Mouse (Mus musculus) liver, embryonic 16.5 days (tissue): ENCODE data around the gene Fcrl6. TPM values are rescaled to one million over a fixed set of nuclear protein-coding genes. Genes with fewer than 3 reads are reported as not detected.
A peak's percentile ranks its signal among the peaks of the same experiment; 100 is the strongest.

Experiments used
- ATAC-seq: fragments of 200-750 bp; cut with Nextera tagmentation; 2 replicates; pipeline ENCODE4 v1.8.0; 2017; ENCODE audit warnings: low read depth, mild to moderate bottlenecking, moderate number of reproducible peaks, moderate library complexity
- H3K27ac ChIP-seq: fragments of 300-500 bp; sonication (generic); 2 replicates; pipeline ENCODE4 v1.5.1; 2014; ENCODE audit warnings: mild to moderate bottlenecking, low read length
- H3K27me3 ChIP-seq: fragments of 300-500 bp; sonication (generic); 2 replicates; pipeline ENCODE4 v1.6.1; 2014; ENCODE audit warnings: low read depth, low read length, mixed read lengths; ENCODE audit not compliant: control insufficient read depth, insufficient read depth
- H3K36me3 ChIP-seq: fragments of 300-500 bp; sonication (generic); 2 replicates; pipeline ENCODE4 v1.6.1; 2014; ENCODE audit warnings: mild to moderate bottlenecking; ENCODE audit not compliant: control insufficient read depth, insufficient read depth
- H3K4me1 ChIP-seq: fragments of 300-500 bp; sonication (generic); 2 replicates; pipeline ENCODE4 v1.6.1; 2014; ENCODE audit warnings: low read depth, low read length, mixed read lengths; ENCODE audit not compliant: control insufficient read depth
- H3K4me2 ChIP-seq: fragments of 300-500 bp; sonication (generic); 2 replicates; pipeline ENCODE4 v1.6.1; 2014; ENCODE audit warnings: low read depth, low read length, mixed read lengths
- H3K4me3 ChIP-seq: fragments of 300-500 bp; sonication (generic); 2 replicates; pipeline ENCODE4 v1.5.1; 2014; ENCODE audit warnings: low read depth, mild to moderate bottlenecking, low read length
- H3K9ac ChIP-seq: fragments of 300-500 bp; sonication (generic); 2 replicates; pipeline ENCODE4 v1.6.1; 2014; ENCODE audit warnings: low read depth, low read length
- H3K9me3 ChIP-seq: fragments of 300-500 bp; sonication (generic); replicated peaks from 2 replicates; pipeline ENCODE4 v1.6.1; 2016; ENCODE audit warnings: low read length; ENCODE audit not compliant: control insufficient read depth
- WGBS: fragments of 180-500 bp; shearing (Covaris S2); extraction: QIAGEN DNeasy Blood & Tissue Kit; methylation state at CpG from one replicate; pipeline ENCODE4 v1.1.7; 2014; ENCODE audit not compliant: insufficient replicate concordance; 5-methylcytosine and 5-hydroxymethylcytosine counted together
- polyA plus RNA-seq: library from polyadenylated mRNA; unstranded; fragments of >200 nt; fragmentation: Nextera tagmentation; extraction: Ambion mirVana; gene quantifications from 2 replicates; pipeline ENCODE4 v1.2.1, GENCODE M21; 2015

Fcrl6 gene
- 0.17 TPM in 1 of 2 replicates, not detected in the other for polyA plus RNA-seq

DNA sequence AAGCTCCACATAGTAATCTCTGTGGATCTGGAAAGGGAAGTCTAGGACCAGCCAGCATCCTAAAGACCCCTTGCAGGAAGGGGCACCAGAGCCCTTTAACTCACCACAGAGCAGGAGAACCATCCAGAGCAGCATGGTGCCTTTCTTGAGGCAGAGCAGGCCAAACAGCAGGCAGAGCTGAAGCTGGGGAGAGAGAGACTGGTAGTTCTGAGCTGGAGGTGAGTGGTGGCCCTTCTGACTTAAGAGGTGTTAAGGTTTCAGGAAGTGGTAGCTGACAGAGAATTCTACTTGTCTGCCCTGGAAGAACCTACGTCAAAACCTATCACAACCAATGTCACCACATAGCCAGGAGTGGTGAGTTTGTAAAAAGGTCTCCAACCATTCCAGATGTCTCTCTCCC is at the start of gene Fcrl6:
Gene Fcrl6 (minus strand): TSS at position 226 of the 400 bp plus-strand sequence.
- Histone ChIP-seq H3K27ac (no peak within 1 kb of the TSS), H3K27me3 (no peaks in the 10 kb centered on the region), H3K9me3 (no peaks in the 10 kb centered on the region), H3K9ac (no peak within 1 kb of the TSS), H3K4me3 (no peak within 1 kb of the TSS), H3K4me1 (no peaks in the 10 kb centered on the region), H3K36me3 (no peaks in the 10 kb centered on the region), H3K4me2 (no peak within 1 kb of the TSS)
- WGBS = 31% methylated on average over 1 of the region's 1 CpGs
- ATAC-seq = no peak

- Histone ChIP-seq H3K9me3 (no peaks in the 10 kb centered on the region), H3K36me3 (no peaks in the 10 kb centered on the region), H3K9ac (no peak overlapping the region), H3K4me2 (peak overlapping the region; percentile 18; the same call in 1 of the 2 replicates), H3K4me3 (no peak overlapping the region), H3K27me3 (no peaks in the 10 kb centered on the region), H3K4me1 (no peaks in the 10 kb centered on the region), H3K27ac (peak overlapping the region; percentile 18; the same call in 1 of the 2 replicates)
- ATAC-seq = peak; percentile 52
- 55% methylated on average over 10 of the region's 10 CpGs for WGBS
These were observed 49.1 kb upstream of the Fcrl6 start for GRCm38 (mm10) chr1:172651288-172651987.

DNA sequence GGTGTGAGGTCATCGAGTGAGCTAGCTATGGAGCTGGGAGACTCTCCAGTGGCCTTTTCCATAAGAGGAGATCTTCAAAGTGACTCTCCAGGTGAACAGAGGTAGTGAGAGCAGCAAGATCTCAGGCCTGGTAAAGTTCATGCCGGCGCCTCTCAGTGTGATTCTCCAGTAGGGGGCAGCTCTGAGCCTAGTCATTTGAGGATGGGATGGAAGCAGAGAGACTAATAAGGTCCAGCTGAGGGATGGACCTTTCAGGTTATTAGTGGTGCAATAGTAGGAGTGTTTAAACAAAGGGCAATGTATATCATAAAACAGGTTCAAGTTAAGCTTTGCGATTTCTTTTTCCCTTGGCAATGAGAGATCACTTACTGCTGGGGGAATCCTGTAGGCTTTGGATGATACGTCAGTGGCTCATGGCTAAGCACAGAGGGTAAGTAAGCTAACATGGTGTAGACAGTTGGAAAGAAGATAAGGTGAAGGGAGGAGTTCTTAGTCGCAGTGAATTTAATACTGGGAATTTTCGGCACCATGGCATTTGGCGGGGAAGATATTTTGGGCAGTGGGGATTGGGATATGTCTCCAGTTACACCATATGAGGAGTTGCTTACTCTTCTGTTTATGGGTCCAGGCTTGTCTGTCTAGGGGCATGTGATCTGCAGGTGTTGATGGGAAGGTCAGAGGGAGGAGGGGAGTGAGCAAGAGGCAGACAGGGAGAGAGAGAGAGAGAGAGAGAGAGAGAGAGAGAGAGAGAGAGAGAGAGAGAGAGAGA is 48.4 kb upstream of the Fcrl6 start:
- ATAC-seq = 0 out of 2 replicates have a peak, but pooled peaks have one; percentile 22
- no peak overlapping the region for H3K9ac ChIP-seq
- H3K4me1 ChIP-seq = no peaks in the 10 kb centered on the region
- no peak overlapping the region for H3K4me3 ChIP-seq
- no peak overlapping the region for H3K4me2 ChIP-seq
- H3K9me3 ChIP-seq = no peaks in the 10 kb centered on the region
- H3K36me3 ChIP-seq = no peaks in the 10 kb centered on the region
- no peak overlapping the region for H3K27ac ChIP-seq
- H3K27me3 ChIP-seq = no peaks in the 10 kb centered on the region
- 54% methylated on average over 8 of the region's 8 CpGs for WGBS

DNA sequence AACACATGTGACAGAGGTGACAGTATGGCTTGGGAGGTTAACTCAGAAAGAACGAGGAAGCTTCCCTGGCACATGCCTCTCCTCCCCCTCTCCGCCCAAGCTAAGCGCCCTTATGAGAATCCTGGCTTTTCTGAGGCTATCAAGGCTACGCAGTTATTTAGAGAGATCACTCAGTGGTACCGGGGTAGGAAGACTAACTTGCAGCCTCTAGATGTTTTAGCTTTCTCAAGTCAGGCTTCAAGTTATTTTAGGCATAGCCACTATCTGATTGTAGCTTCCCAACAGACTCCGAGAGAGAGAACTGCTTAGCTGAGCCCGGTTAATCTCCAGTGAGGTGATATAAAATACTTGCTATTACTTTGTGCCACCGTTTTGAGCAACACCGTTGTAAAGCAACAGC is 47.0 kb upstream of the Fcrl6 start:
- Histone ChIP-seq H3K4me2 (no peak overlapping the region), H3K27ac (no peak overlapping the region), H3K4me3 (no peak overlapping the region), H3K36me3 (no peaks in the 10 kb centered on the region), H3K9ac (no peak overlapping the region), H3K4me1 (no peaks in the 10 kb centered on the region), H3K9me3 (no peaks in the 10 kb centered on the region), H3K27me3 (no peaks in the 10 kb centered on the region)
- ATAC-seq = no peak
- 53% methylated on average over 9 of the region's 9 CpGs for WGBS

- H3K27me3 ChIP-seq = no peaks in the 10 kb centered on the region
- H3K4me3 ChIP-seq = no peak overlapping the region
- H3K4me2 ChIP-seq = no peak overlapping the region
- H3K4me1 ChIP-seq = no peaks in the 10 kb centered on the region
- H3K27ac ChIP-seq = no peak overlapping the region
- no peak overlapping the region for H3K9ac ChIP-seq
- no peaks in the 10 kb centered on the region for H3K36me3 ChIP-seq
- ATAC-seq = no peak
- WGBS = 44% methylated on average over 4 of the region's 4 CpGs
- H3K9me3 ChIP-seq = no peaks in the 10 kb centered on the region
These were observed 44.9 kb upstream of the Fcrl6 start for GRCm38 (mm10) chr1:172647236-172647635.

GRCm38 (mm10) chr1:172638781-172639180 is 36.4 kb upstream of the Fcrl6 start:
- Histone ChIP-seq H3K4me3 (no peak overlapping the region), H3K27me3 (no peaks in the 10 kb centered on the region), H3K4me1 (no peaks in the 10 kb centered on the region), H3K9ac (no peak overlapping the region), H3K9me3 (no peaks in the 10 kb centered on the region), H3K27ac (no peak overlapping the region), H3K4me2 (no peak overlapping the region), H3K36me3 (no peaks in the 10 kb centered on the region)
- WGBS = 39% methylated on average over 2 of the region's 2 CpGs
- no peak for ATAC-seq

DNA sequence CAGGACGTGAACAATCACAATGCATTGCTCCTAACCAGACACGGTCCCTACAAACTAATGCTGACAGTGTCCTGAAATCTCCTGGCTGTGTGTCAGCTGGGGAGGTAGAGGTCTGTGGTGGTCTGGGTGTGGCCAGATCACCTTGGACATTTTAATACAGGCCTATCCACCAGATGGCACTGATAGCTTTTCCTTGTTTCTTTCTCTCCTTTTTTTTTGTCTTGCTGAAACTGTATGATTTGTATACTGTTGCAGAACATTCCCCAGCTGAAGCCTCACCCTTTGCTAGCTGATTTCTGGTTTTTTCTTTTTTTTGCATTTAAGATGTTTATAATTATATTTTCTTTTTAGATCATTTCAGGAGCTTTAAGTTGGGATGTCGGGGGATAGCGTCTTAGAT is 35.5 kb upstream of the Fcrl6 start:
- no peaks in the 10 kb centered on the region for H3K36me3 ChIP-seq

GRCm38 (mm10) chr1:172636266-172636665 is 33.9 kb upstream of the Fcrl6 start:
- 62% methylated on average over 5 of the region's 5 CpGs for WGBS
- Histone ChIP-seq H3K9me3 (no peaks in the 10 kb centered on the region), H3K9ac (no peak overlapping the region), H3K27me3 (no peaks in the 10 kb centered on the region), H3K36me3 (no peaks in the 10 kb centered on the region), H3K4me1 (no peaks in the 10 kb centered on the region; the same call in 1 of the 2 replicates), H3K4me3 (no peak overlapping the region), H3K27ac (no peak overlapping the region), H3K4me2 (no peak overlapping the region)
- no peak for ATAC-seq

More for the DNA sequence above, 35.5 kb upstream of the Fcrl6 start:
- Histone ChIP-seq H3K4me3 (no peak overlapping the region), H3K4me2 (no peak overlapping the region), H3K27me3 (no peaks in the 10 kb centered on the region), H3K4me1 (no peaks in the 10 kb centered on the region), H3K9ac (no peak overlapping the region), H3K27ac (no peak overlapping the region), H3K9me3 (no peaks in the 10 kb centered on the region)
- no peak for ATAC-seq
- 62% methylated on average over 4 of the region's 4 CpGs for WGBS

DNA sequence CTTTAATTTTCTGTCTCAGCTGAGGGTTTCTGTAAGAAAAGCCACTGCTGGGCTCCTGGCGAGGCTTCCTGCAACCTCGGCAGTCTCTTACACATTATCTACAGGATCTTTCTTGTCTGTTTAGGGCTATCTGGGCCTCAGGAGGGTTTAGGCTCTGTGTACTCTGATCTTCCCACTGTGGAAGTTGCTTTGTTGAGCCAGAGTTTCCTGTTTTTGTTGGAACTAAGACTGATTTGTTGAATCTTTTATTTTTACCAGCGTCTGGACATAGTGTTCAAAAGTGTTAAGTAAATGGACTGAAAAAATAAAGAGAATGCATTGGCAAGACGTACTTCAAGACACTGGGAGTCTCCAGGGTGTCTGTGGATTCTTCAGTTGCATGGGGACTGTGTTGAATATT is 32.9 kb upstream of the Fcrl6 start:
- Histone ChIP-seq H3K4me2 (no peak overlapping the region), H3K36me3 (no peaks in the 10 kb centered on the region), H3K9me3 (no peaks in the 10 kb centered on the region), H3K27ac (no peak overlapping the region), H3K27me3 (no peaks in the 10 kb centered on the region), H3K4me3 (no peak overlapping the region), H3K9ac (no peak overlapping the region), H3K4me1 (no peaks in the 10 kb centered on the region; the same call in 1 of the 2 replicates)
- WGBS = 19% methylated on average over 4 of the region's 4 CpGs
- ATAC-seq = no peak
